Mouse (Mus musculus) stomach, postnatal 0 days (tissue): ENCODE measurements around the gene Krt27. TPM values are rescaled to one million over a fixed set of nuclear protein-coding genes. Genes with fewer than 3 reads are reported as not detected.

Experiments
- ATAC-seq: fragments of 200-750 bp; cut with Nextera tagmentation; 2 replicates; pipeline ENCODE4 v1.8.0; 2017; ENCODE audit not compliant: low FRiP score, low TSS enrichment
- DNase-seq: peaks from one replicate; pipeline ENCODE4 v3.0.0-alpha.2; 2016; ENCODE audit warnings: low spot score
- H3K27ac ChIP-seq: fragments of 300-500 bp; sonication (generic); replicated peaks from 2 replicates; pipeline ENCODE4 v1.5.1; 2014; ENCODE audit warnings: mild to moderate bottlenecking, control low read depth
- H3K27me3 ChIP-seq: fragments of 300-500 bp; sonication (generic); 2 replicates; pipeline ENCODE4 v1.6.1; 2014; ENCODE audit warnings: low read length; ENCODE audit not compliant: control insufficient read depth, insufficient read depth
- H3K36me3 ChIP-seq: fragments of 300-500 bp; sonication (generic); 2 replicates; pipeline ENCODE4 v1.6.1; 2014; ENCODE audit warnings: low read length, mixed read lengths; ENCODE audit not compliant: control insufficient read depth, insufficient read depth
- H3K4me1 ChIP-seq: fragments of 300-500 bp; sonication (generic); replicated peaks from 2 replicates; pipeline ENCODE4 v1.6.1; 2014; ENCODE audit warnings: antibody characterized with exemption; ENCODE audit not compliant: control insufficient read depth, insufficient read depth
- H3K4me2 ChIP-seq: fragments of 300-500 bp; sonication (generic); replicated peaks from 2 replicates; pipeline ENCODE4 v1.6.1; 2014; ENCODE audit warnings: low read depth, mild to moderate bottlenecking, control low read depth, moderate library complexity
- H3K4me3 ChIP-seq: fragments of 300-500 bp; sonication (generic); 2 replicates; pipeline ENCODE4 v1.5.1; 2014; ENCODE audit warnings: low read depth, low read length, control low read depth
- H3K9ac ChIP-seq: fragments of 300-500 bp; sonication (generic); 2 replicates; pipeline ENCODE4 v1.6.1; 2014; ENCODE audit warnings: mild to moderate bottlenecking, low read length, control low read depth, mixed read lengths
- H3K9me3 ChIP-seq: fragments of 300-500 bp; sonication (generic); 2 replicates; pipeline ENCODE4 v1.6.1; 2016; ENCODE audit warnings: low read length; ENCODE audit not compliant: control insufficient read depth
- CTCF ChIP-seq: IDR thresholded peaks from 2 replicates; pipeline ENCODE4 v1.5.1; 2016; ENCODE audit warnings: antibody characterized with exemption, low read depth, mild to moderate bottlenecking, moderate library complexity
- EP300 ChIP-seq: optimal IDR thresholded peaks from 2 replicates; pipeline ENCODE3; 2016; ENCODE audit warnings: antibody characterized with exemption
- WGBS: fragments of 180-500 bp; shearing (Covaris S2); extraction: QIAGEN DNeasy Blood & Tissue Kit; methylation state at CpG from one replicate; pipeline ENCODE4 v1.1.7; 2014; 5-methylcytosine and 5-hydroxymethylcytosine counted together
- polyA plus RNA-seq: library from polyadenylated mRNA; unstranded; fragments of >200 nt; fragmentation: Nextera tagmentation; extraction: Ambion mirVana; gene quantifications from 2 replicates; pipeline ENCODE4 v1.2.1, GENCODE M21; 2015

Gene Krt27
- polyA plus RNA-seq, 1 experiment from 2014 or later = not detected

- Histone ChIP-seq H3K36me3 (no peaks in the 10 kb centered on the region), H3K9me3 (no peaks in the 10 kb centered on the region), H3K9ac (no peak overlapping the region), H3K4me2 (no peak overlapping the region), H3K27ac (no peak overlapping the region), H3K4me1 (no peaks in the 10 kb centered on the region), H3K4me3 (no peak overlapping the region), H3K27me3 (no peaks in the 10 kb centered on the region)
- 0 out of 2 replicates have a peak, but pooled peaks have one; percentile 54 for ATAC-seq
- DNase-seq = peak; percentile 83
- 15% methylated on average over 5 of the region's 5 CpGs for WGBS
- TF ChIP-seq EP300 (no peak), CTCF (peak; percentile 96)
Measured at GRCm38 (mm10) chr11:99379568-99379967, 28.7 kb upstream of the Krt27 start.

DNA sequence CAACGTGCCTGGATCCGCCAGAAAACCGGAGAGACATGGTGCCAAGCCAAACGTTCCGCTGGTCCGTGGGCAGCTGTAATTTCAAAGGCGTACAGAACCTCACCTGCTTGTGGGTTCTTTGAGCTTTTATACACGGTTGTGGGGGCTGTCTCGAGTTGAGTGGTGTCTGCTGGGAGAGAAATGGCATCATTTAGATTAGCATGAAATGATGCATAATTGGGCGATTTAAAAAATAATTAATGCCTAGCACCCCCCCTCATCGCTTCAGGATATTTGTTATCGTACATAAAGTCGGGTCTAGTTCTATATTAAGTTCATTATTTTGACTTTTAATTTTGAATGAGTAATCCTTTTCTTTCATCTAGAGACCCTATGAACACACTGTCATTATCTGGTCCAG lies 23.9 kb upstream of the Krt27 start, which contains the start of gene Krt28:
Gene Krt28, minus strand, starts transcription at position 101 of the 400 bp plus-strand sequence.
- ATAC-seq (no peak), DNase-seq (no peak)
- 80% methylated on average over 13 of the region's 13 CpGs for WGBS
- Histone ChIP-seq H3K4me2 (no peak within 1 kb of the TSS), H3K36me3 (no peaks in the 10 kb centered on the region), H3K9me3 (no peaks in the 10 kb centered on the region), H3K4me3 (no peak within 1 kb of the TSS), H3K9ac (no peak within 1 kb of the TSS), H3K4me1 (no peaks in the 10 kb centered on the region), H3K27ac (no peak within 1 kb of the TSS), H3K27me3 (no peaks in the 10 kb centered on the region)
- TF ChIP-seq CTCF = no peak
- no peak for TF ChIP-seq EP300

- DNase-seq (no peak), ATAC-seq (no peak)
- H3K27ac ChIP-seq = no peak overlapping the region
Measured at GRCm38 (mm10) chr11:99369853-99370451, 19.0 kb upstream of the Krt27 start.

GRCm38 (mm10) chr11:99369229-99369628 lies 18.3 kb upstream of the Krt27 start:
- no peak overlapping the region for H3K9ac ChIP-seq
- no peaks in the 10 kb centered on the region for H3K9me3 ChIP-seq
- no peak for ATAC-seq
- no peak for TF ChIP-seq EP300
- TF ChIP-seq CTCF = peak; percentile 75
- no peak overlapping the region for H3K4me2 ChIP-seq
- no peaks in the 10 kb centered on the region for H3K27me3 ChIP-seq
- H3K4me3 ChIP-seq = no peak overlapping the region
- H3K36me3 ChIP-seq = no peaks in the 10 kb centered on the region
- peak; percentile 59 for DNase-seq
- no peaks in the 10 kb centered on the region for H3K4me1 ChIP-seq
- H3K27ac ChIP-seq = no peak overlapping the region
- 3% methylated on average over 3 of the region's 3 CpGs for WGBS

More at GRCm38 (mm10) chr11:99369853-99370451, 19.0 kb upstream of the Krt27 start:
- H3K9ac ChIP-seq = no peak overlapping the region
- H3K4me1 ChIP-seq = no peaks in the 10 kb centered on the region
- H3K9me3 ChIP-seq = no peaks in the 10 kb centered on the region
- no peak overlapping the region for H3K4me2 ChIP-seq
- WGBS = 90% methylated on average over 8 of the region's 8 CpGs
- H3K36me3 ChIP-seq = no peaks in the 10 kb centered on the region
- no peaks in the 10 kb centered on the region for H3K27me3 ChIP-seq
- no peak overlapping the region for H3K4me3 ChIP-seq
- TF ChIP-seq CTCF = no peak
- TF ChIP-seq EP300 = no peak

DNA sequence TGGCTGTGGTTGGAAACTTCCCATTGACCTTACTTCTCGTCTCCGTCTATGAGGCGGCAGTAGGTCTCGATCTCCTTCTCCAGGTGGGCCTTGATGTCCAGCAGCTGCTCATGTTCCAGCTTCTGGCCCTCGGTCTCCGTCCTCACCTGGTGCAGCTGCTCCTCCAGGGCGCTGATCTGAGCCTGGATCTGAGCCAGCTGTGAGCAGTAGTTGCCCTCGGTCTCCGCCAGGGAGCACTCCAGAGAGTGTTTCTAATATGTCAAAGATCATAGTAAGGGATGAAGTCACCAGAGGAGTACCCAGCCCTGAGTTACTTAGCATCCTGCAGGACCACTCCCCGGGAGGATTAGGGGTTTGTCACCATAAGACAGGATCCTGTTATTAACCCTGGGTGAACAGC lies 15.9 kb upstream of the Krt27 start:
- Histone ChIP-seq H3K9me3 (no peaks in the 10 kb centered on the region), H3K27ac (no peak overlapping the region), H3K4me2 (no peak overlapping the region), H3K9ac (no peak overlapping the region), H3K36me3 (no peaks in the 10 kb centered on the region), H3K4me1 (no peaks in the 10 kb centered on the region), H3K4me3 (no peak overlapping the region), H3K27me3 (no peaks in the 10 kb centered on the region)
- DNase-seq (peak; percentile 42), ATAC-seq (no peak)
- TF ChIP-seq CTCF (peak; percentile 51), EP300 (no peak)
- WGBS = 23% methylated on average over 10 of the region's 10 CpGs

DNA sequence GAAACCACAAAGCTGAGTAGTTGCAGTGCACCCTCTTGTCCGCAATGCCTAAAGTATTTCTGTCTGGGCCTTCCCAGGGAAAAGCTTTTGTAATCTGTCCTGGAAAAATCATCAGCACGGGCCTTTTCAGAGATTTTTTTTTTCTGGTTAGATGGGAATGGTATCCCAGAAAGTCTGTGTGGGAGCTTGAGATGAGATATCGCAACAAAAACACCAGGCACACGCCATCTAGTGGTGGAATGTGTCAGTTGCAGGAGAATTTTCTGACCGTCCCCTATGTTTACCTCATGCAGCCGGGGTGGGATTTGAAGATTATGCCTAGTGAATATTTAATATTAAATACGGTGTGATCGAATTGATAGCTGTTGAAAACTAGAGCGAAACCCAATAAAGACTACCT lies 13.5 kb upstream of the Krt27 start:
- no peaks in the 10 kb centered on the region for H3K9me3 ChIP-seq
- 18% methylated on average over 9 of the region's 9 CpGs for WGBS
- no peak overlapping the region for H3K4me2 ChIP-seq
- TF ChIP-seq CTCF (peak; percentile 81), EP300 (no peak)
- H3K9ac ChIP-seq = no peak overlapping the region
- H3K27ac ChIP-seq = no peak overlapping the region
- no peak overlapping the region for H3K4me3 ChIP-seq
- DNase-seq (peak; percentile 34), ATAC-seq (no peak)
- H3K4me1 ChIP-seq = no peaks in the 10 kb centered on the region
- no peaks in the 10 kb centered on the region for H3K27me3 ChIP-seq
- no peaks in the 10 kb centered on the region for H3K36me3 ChIP-seq
